Comparison of ENCODE assay signal across 8 mouse cellular contexts in genomic region chr12:33035719-33036521, GRCm38 (mm10). TPM values are rescaled to one million over a fixed set of nuclear protein-coding genes. Genes with fewer than 3 reads are reported as not detected.
A peak's percentile ranks its signal among the peaks of the same experiment; 100 is the strongest.
DNase-seq lines count a peak whose midpoint lies in the region; ATAC-seq and TF ChIP-seq lines count a peak whose summit lies in the region.

No protein-coding gene starts in this region.

- H3K4me1 ChIP-seq in kidney, adult 2 months (ENCODE audit: control insufficient read depth, insufficient read depth, low read length), result 0 out of 2 replicates have a peak, but pooled peaks cover 3% of the 10 kb centered on the region
- no peaks in the 10 kb centered on the region for H3K4me1 ChIP-seq in embryonic facial prominence, embryonic 11.5 days (ENCODE audit: control insufficient read depth, insufficient read depth, low read length)
- H3K4me1 ChIP-seq in heart, embryonic 11.5 days (ENCODE audit: control insufficient read depth, insufficient read depth, low read length), result peaks cover 16% of the 10 kb centered on the region
- peaks cover 15% of the 10 kb centered on the region; the same call in 1 of the 2 replicates for H3K4me1 ChIP-seq in kidney, postnatal 0 days (replicated peaks; ENCODE audit: insufficient read depth, low read length)
- H3K4me1 ChIP-seq in liver, embryonic 12.5 days, result no peaks in the 10 kb centered on the region; the same call in 1 of the 2 replicates
- H3K4me1 ChIP-seq in neural tube, embryonic 14.5 days (ENCODE audit: control insufficient read depth, insufficient read depth, low read length), result peaks cover 23% of the 10 kb centered on the region

- H3K27ac ChIP-seq in kidney, adult 2 months (ENCODE audit: insufficient read depth, low read depth, low read length), result no peak overlapping the region
- H3K27ac ChIP-seq in embryonic facial prominence, embryonic 11.5 days (replicated peaks; ENCODE audit: low read depth, low read length), result no peak overlapping the region
- no peak overlapping the region for H3K27ac ChIP-seq in heart, embryonic 11.5 days (ENCODE audit: low read depth, low read length)
- no peak overlapping the region for H3K27ac ChIP-seq in kidney, postnatal 0 days
- no peak overlapping the region for H3K27ac ChIP-seq in liver, embryonic 12.5 days
- peak overlapping the region; percentile 61 for H3K27ac ChIP-seq in neural tube, embryonic 14.5 days (ENCODE audit: low read depth, low read length)

- no peak overlapping the region for H3K4me3 ChIP-seq in kidney, adult 2 months (ENCODE audit: insufficient read depth, low read depth, low read length)
- H3K4me3 ChIP-seq in embryonic facial prominence, embryonic 11.5 days (ENCODE audit: low read depth, low read length), result no peak overlapping the region
- H3K4me3 ChIP-seq in heart, embryonic 11.5 days (ENCODE audit: low read depth, low read length), result no peak overlapping the region
- H3K4me3 ChIP-seq in kidney, postnatal 0 days (replicated peaks; ENCODE audit: low read depth, low read length), result no peak overlapping the region
- no peak overlapping the region for H3K4me3 ChIP-seq in liver, embryonic 12.5 days
- no peak overlapping the region; the same call in 1 of the 2 replicates for H3K4me3 ChIP-seq in neural tube, embryonic 14.5 days (ENCODE audit: low read depth, low read length)

- peak overlapping the region; percentile 15; the same call in 1 of the 2 replicates for H3K4me2 ChIP-seq in embryonic facial prominence, embryonic 11.5 days (ENCODE audit: low read depth, low read length)
- peak overlapping the region; percentile 48 for H3K4me2 ChIP-seq in heart, embryonic 11.5 days
- H3K4me2 ChIP-seq in kidney, postnatal 0 days (ENCODE audit: low read length), result peak overlapping the region; percentile 30
- peak overlapping the region; percentile 4; the same call in 1 of the 2 replicates for H3K4me2 ChIP-seq in liver, embryonic 12.5 days
- H3K4me2 ChIP-seq in neural tube, embryonic 14.5 days (ENCODE audit: low read depth, low read length), result peak overlapping the region; percentile 29

- no peak overlapping the region for H3K9ac ChIP-seq in embryonic facial prominence, embryonic 11.5 days (replicated peaks; ENCODE audit: low read length)
- no peak overlapping the region for H3K9ac ChIP-seq in heart, embryonic 11.5 days (ENCODE audit: low read depth, low read length)
- no peak overlapping the region for H3K9ac ChIP-seq in kidney, postnatal 0 days (ENCODE audit: low read depth, low read length)
- no peak overlapping the region for H3K9ac ChIP-seq in liver, embryonic 12.5 days
- no peak overlapping the region for H3K9ac ChIP-seq in neural tube, embryonic 14.5 days (replicated peaks; ENCODE audit: low read depth, low read length)

- no peaks in the 10 kb centered on the region for H3K9me3 ChIP-seq in embryonic facial prominence, embryonic 11.5 days (replicated peaks; ENCODE audit: control insufficient read depth, low read length)
- H3K9me3 ChIP-seq in heart, embryonic 11.5 days (replicated peaks; ENCODE audit: control insufficient read depth, low read length), result no peaks in the 10 kb centered on the region
- H3K9me3 ChIP-seq in kidney, postnatal 0 days (replicated peaks; ENCODE audit: low read length), result no peaks in the 10 kb centered on the region
- no peaks in the 10 kb centered on the region for H3K9me3 ChIP-seq in liver, embryonic 12.5 days (replicated peaks)
- H3K9me3 ChIP-seq in neural tube, embryonic 14.5 days (ENCODE audit: control insufficient read depth, low read length), result no peaks in the 10 kb centered on the region

- peak; percentile 80 for ATAC-seq in embryonic facial prominence, embryonic 11.5 days (replicated peaks; ENCODE audit: insufficient number of reproducible peaks, low FRiP score, low TSS enrichment, low read depth)
- no peak for ATAC-seq in heart, embryonic 11.5 days (replicated peaks; ENCODE audit: insufficient number of reproducible peaks, low FRiP score, low TSS enrichment)
- ATAC-seq in kidney, postnatal 0 days (replicated peaks; ENCODE audit: low FRiP score, low read depth), result no peak
- ATAC-seq in liver, embryonic 12.5 days, result no peak
- peak; percentile 89 for ATAC-seq in neural tube, embryonic 14.5 days (ENCODE audit: low read depth)

- peak; percentile 42 for DNase-seq in kidney, adult 2 months
- no peak for DNase-seq in kidney, adult 11 months
- peak; percentile 52 for DNase-seq in embryonic facial prominence, embryonic 11.5 days (ENCODE audit: low spot score)
- DNase-seq in kidney, postnatal 0 days (ENCODE audit: low spot score), result peak; percentile 65
- no peak for DNase-seq in thymus, postnatal 4 days

- H3K36me3 ChIP-seq in kidney, adult 2 months (ENCODE audit: control insufficient read depth, insufficient read depth, low read length), result no peaks in the 10 kb centered on the region
- no peaks in the 10 kb centered on the region for H3K36me3 ChIP-seq in embryonic facial prominence, embryonic 11.5 days (replicated peaks; ENCODE audit: control insufficient read depth, insufficient read depth, low read depth, low read length)
- no peaks in the 10 kb centered on the region for H3K36me3 ChIP-seq in heart, embryonic 11.5 days (ENCODE audit: control insufficient read depth, insufficient read depth, low read length)
- H3K36me3 ChIP-seq in kidney, postnatal 0 days (ENCODE audit: insufficient read depth, low read length), result no peaks in the 10 kb centered on the region
- no peaks in the 10 kb centered on the region for H3K36me3 ChIP-seq in liver, embryonic 12.5 days
- no peaks in the 10 kb centered on the region for H3K36me3 ChIP-seq in neural tube, embryonic 14.5 days (ENCODE audit: control insufficient read depth, insufficient read depth, low read length)

- no peak for TF ChIP-seq POLR2A in kidney, adult 2 months (IDR thresholded peaks at IDR 0.05; ENCODE audit: low read depth, low read length)

- 14% methylated on average over 21 of the region's 21 CpGs for WGBS in kidney, adult 2 months
- 23% methylated on average over 21 of the region's 21 CpGs for WGBS in embryonic facial prominence, embryonic 11.5 days
- 20% methylated on average over 21 of the region's 21 CpGs for WGBS in heart, embryonic 11.5 days (ENCODE audit: insufficient replicate concordance)
- WGBS in kidney, postnatal 0 days, result 14% methylated on average over 21 of the region's 21 CpGs
- WGBS in liver, embryonic 12.5 days (ENCODE audit: insufficient replicate concordance), result 21% methylated on average over 21 of the region's 21 CpGs
- WGBS in neural tube, embryonic 14.5 days, result 16% methylated on average over 21 of the region's 21 CpGs

- H3K27me3 ChIP-seq in kidney, adult 2 months (replicated peaks; ENCODE audit: control insufficient read depth, insufficient read depth, low read length), result no peaks in the 10 kb centered on the region
- no peaks in the 10 kb centered on the region for H3K27me3 ChIP-seq in embryonic facial prominence, embryonic 11.5 days (ENCODE audit: control insufficient read depth, insufficient read depth, low read length)
- no peaks in the 10 kb centered on the region for H3K27me3 ChIP-seq in heart, embryonic 11.5 days (ENCODE audit: control insufficient read depth, insufficient read depth, low read length)
- no peaks in the 10 kb centered on the region for H3K27me3 ChIP-seq in kidney, postnatal 0 days (ENCODE audit: insufficient read depth, low read length)
- peaks cover 21% of the 10 kb centered on the region; the same call in 1 of the 2 replicates for H3K27me3 ChIP-seq in liver, embryonic 12.5 days (replicated peaks)
- H3K27me3 ChIP-seq in neural tube, embryonic 14.5 days (ENCODE audit: control insufficient read depth, insufficient read depth, low read length), result no peaks in the 10 kb centered on the region; the same call in 1 of the 2 replicates

- no peak for TF ChIP-seq CTCF in kidney, adult 2 months (conservative IDR thresholded peaks at IDR 0.05; ENCODE audit: insufficient read depth, insufficient read length, low read depth, low read length)
- TF ChIP-seq CTCF in kidney, postnatal 0 days (IDR thresholded peaks at IDR 0.05; ENCODE audit: low read depth), result no peak

RNA-seq across cellular contexts. Expression of gene Cdhr3, which starts 56.8 kb away (rescaled TPM):
- polyA plus RNA-seq in kidney, adult 2 months (2012; rRNA removed), result not detected in 2 replicates
- not detected in 2 replicates for polyA plus RNA-seq in embryonic facial prominence, embryonic 11.5 days (2014; fragmentation: Nextera tagmentation; extraction: Ambion mirVana)
- not detected in 2 replicates for polyA plus RNA-seq in heart, embryonic 11.5 days (2014; fragmentation: Nextera tagmentation; extraction: Ambion mirVana)
- not detected in 2 replicates for polyA plus RNA-seq in kidney, postnatal 0 days (2015; fragmentation: Nextera tagmentation; extraction: Ambion mirVana)
- not detected in 2 replicates for polyA plus RNA-seq in liver, embryonic 12.5 days (2016; fragmentation: Nextera tagmentation; extraction: Ambion mirVana)
- polyA plus RNA-seq in neural tube, embryonic 14.5 days (2014; fragmentation: Nextera tagmentation; extraction: Ambion mirVana), result 0.17 TPM in 1 of 2 replicates, not detected in the other

Comparison
In these comparisons a context has a peak if more than half of its experiments do, and no peak if none do; other contexts are left out.
1. DNase-seq: peak in kidney, adult 2 months (single experiment), embryonic facial prominence, embryonic 11.5 days (single experiment) and kidney, postnatal 0 days (single experiment); none in kidney, adult 11 months (single experiment) and thymus, postnatal 4 days (single experiment).
2. ATAC-seq: peak in embryonic facial prominence, embryonic 11.5 days (single experiment) and neural tube, embryonic 14.5 days (single experiment); none in heart, embryonic 11.5 days (single experiment), kidney, postnatal 0 days (single experiment) and liver, embryonic 12.5 days (single experiment).
3. Peak in every context shown above with its lines, with median percentiles within 50 percentile points of each other: H3K4me2 ChIP-seq.